Mouse (Mus musculus) bone marrow macrophage, adult 2 months (primary cell): ENCODE results near the gene Hba-x. TPM values are rescaled to one million over a fixed set of nuclear protein-coding genes. Genes with fewer than 3 reads are reported as not detected.

ENCODE experiments used
- H3K27ac ChIP-seq: 2 replicates; pipeline ENCODE4 v1.5.1; 2012; ENCODE audit warnings: low read depth, low read length; ENCODE audit not compliant: insufficient read depth
- H3K4me1 ChIP-seq: 2 replicates; pipeline ENCODE4 v1.6.1; 2012; ENCODE audit warnings: low read length; ENCODE audit not compliant: control insufficient read depth, insufficient read depth
- H3K4me3 ChIP-seq: 2 replicates; pipeline ENCODE4 v1.5.1; 2012; ENCODE audit warnings: mild to moderate bottlenecking, low read length, moderate library complexity; ENCODE audit not compliant: insufficient read depth
- CTCF ChIP-seq: IDR thresholded peaks from 2 replicates; pipeline ENCODE4 v1.5.1; 2012; ENCODE audit warnings: low read depth, mild to moderate bottlenecking, low read length, moderate library complexity
- POLR2A ChIP-seq: IDR thresholded peaks from 2 replicates; pipeline ENCODE4 v1.6.1; 2012; ENCODE audit warnings: mild to moderate bottlenecking, low read depth, low read length, borderline replicate concordance
- polyA plus RNA-seq: library from polyadenylated mRNA; stranded (reverse); fragments of >200 nt; gene quantifications from 2 replicates; pipeline ENCODE4 v1.2.4, GENCODE M21; 2012; ENCODE audit not compliant: missing spikeins, insufficient read depth, insufficient read length

Gene Hba-x
- polyA plus RNA-seq, 1 experiment: not detected

GRCm38 (mm10) chr11:32245614-32246013 is 30.6 kb upstream of the Hba-x start:
- H3K4me3 ChIP-seq: no peak overlapping the region
- TF ChIP-seq CTCF (no peak), POLR2A (no peak)
- no peak overlapping the region for H3K27ac ChIP-seq
- no peaks in the 10 kb centered on the region for H3K4me1 ChIP-seq

- TF ChIP-seq CTCF (no peak), POLR2A (no peak)
- Histone ChIP-seq H3K4me1 (no peaks in the 10 kb centered on the region), H3K27ac (no peak overlapping the region), H3K4me3 (no peak overlapping the region)
Observed at GRCm38 (mm10) chr11:32247068-32247467, 29.1 kb upstream of the Hba-x start.

GRCm38 (mm10) chr11:32248350-32248749 is 27.9 kb upstream of the Hba-x start:
- Histone ChIP-seq H3K4me1 (no peaks in the 10 kb centered on the region), H3K27ac (no peak overlapping the region), H3K4me3 (no peak overlapping the region)
- no peak for TF ChIP-seq CTCF
- TF ChIP-seq POLR2A: no peak

GRCm38 (mm10) chr11:32250880-32251763 is 25.1 kb upstream of the Hba-x start:
- H3K27ac ChIP-seq: no peak overlapping the region
- TF ChIP-seq CTCF (no peak), POLR2A (no peak)
- no peaks in the 10 kb centered on the region for H3K4me1 ChIP-seq
- H3K4me3 ChIP-seq: no peak overlapping the region

- Histone ChIP-seq H3K4me1 (no peaks in the 10 kb centered on the region), H3K27ac (no peak overlapping the region), H3K4me3 (no peak overlapping the region)
- no peak for TF ChIP-seq POLR2A
- no peak for TF ChIP-seq CTCF
Observed at GRCm38 (mm10) chr11:32253121-32253520, 23.1 kb upstream of the Hba-x start.

- no peaks in the 10 kb centered on the region for H3K4me1 ChIP-seq
- no peak overlapping the region for H3K27ac ChIP-seq
- TF ChIP-seq POLR2A (no peak), CTCF (no peak)
- no peak overlapping the region for H3K4me3 ChIP-seq
Observed at GRCm38 (mm10) chr11:32256146-32256545, 20.1 kb upstream of the Hba-x start.

- no peak for TF ChIP-seq POLR2A
- TF ChIP-seq CTCF: no peak
- Histone ChIP-seq H3K27ac (no peak overlapping the region), H3K4me3 (no peak overlapping the region), H3K4me1 (no peaks in the 10 kb centered on the region)
Observed at GRCm38 (mm10) chr11:32256566-32256965, 19.6 kb upstream of the Hba-x start.

- H3K4me3 ChIP-seq: no peak overlapping the region
- H3K27ac ChIP-seq: no peak overlapping the region
- H3K4me1 ChIP-seq: peaks cover 14% of the 10 kb centered on the region
- no peak for TF ChIP-seq CTCF
- TF ChIP-seq POLR2A: no peak
Observed at GRCm38 (mm10) chr11:32262674-32263415, 13.4 kb upstream of the Hba-x start.

- no peak overlapping the region for H3K27ac ChIP-seq
- TF ChIP-seq POLR2A: no peak
- TF ChIP-seq CTCF: no peak
- no peak overlapping the region for H3K4me3 ChIP-seq
- H3K4me1 ChIP-seq: peaks cover 16% of the 10 kb centered on the region
Observed at GRCm38 (mm10) chr11:32265117-32265738, 11.0 kb upstream of the Hba-x start.
